Mouse (Mus musculus): ENCODE measurements at regions not wholly inside any gene's neighbourhood (a gene's known extent, or its start where the extent isn't known, plus 50 kb on each side); places are given as distances from the start of the nearest gene placed in this dataset.
A peak's percentile ranks its signal among the peaks of the same experiment; 100 is the strongest.
"Not testable (repeated sequence)": the region's sequence is repeated elsewhere in the genome, so short reads cannot be mapped to it uniquely, and the experiment has no call there.

- DNase-seq, result no peak
Measured at GRCm38 (mm10) chr8:126833006-126833405, 112.6 kb downstream of the Tomm20 start.

- peak; percentile 58 for DNase-seq
Measured at GRCm38 (mm10) chr8:126832163-126832978, 113.3 kb downstream of the Tomm20 start.

- no peak for DNase-seq
Measured at GRCm38 (mm10) chr8:126831312-126832162, 114.1 kb downstream of the Tomm20 start.

GRCm38 (mm10) chr8:126830242-126830530 lies 115.5 kb downstream of the Tomm20 start:
- DNase-seq, result no peak

- peak; percentile 58 for DNase-seq
Measured at GRCm38 (mm10) chr8:126829376-126830241, 116.0 kb downstream of the Tomm20 start.

GRCm38 (mm10) chr8:126827681-126828383 lies 117.8 kb downstream of the Tomm20 start:
- no peak for DNase-seq

GRCm38 (mm10) chr8:126826328-126827285 lies 119.0 kb downstream of the Tomm20 start:
- peak; percentile 75 for DNase-seq

GRCm38 (mm10) chr8:126825877-126826276 lies 119.8 kb downstream of the Tomm20 start:
- DNase-seq, result peak; percentile 53

GRCm38 (mm10) chr8:126824575-126825208 lies 121.0 kb downstream of the Tomm20 start:
- DNase-seq, result peak; percentile 59

GRCm38 (mm10) chr8:126822269-126822668 lies 123.4 kb downstream of the Tomm20 start:
- no peak for DNase-seq

GRCm38 (mm10) chr8:126821279-126821678 lies 124.4 kb downstream of the Tomm20 start:
- no peak for DNase-seq

GRCm38 (mm10) chr8:126820502-126820901 lies 125.1 kb downstream of the Tomm20 start:
- no peak for DNase-seq

GRCm38 (mm10) chr8:126819261-126819660 lies 126.4 kb downstream of the Tomm20 start:
- DNase-seq, result no peak

- DNase-seq, result peak; percentile 38
Measured at GRCm38 (mm10) chr8:126816155-126816554, 129.5 kb downstream of the Tomm20 start.

GRCm38 (mm10) chr8:126814427-126814826 lies 131.2 kb downstream of the Tomm20 start:
- no peak for DNase-seq

- DNase-seq, result no peak
Measured at GRCm38 (mm10) chr8:126813621-126814020, 132.0 kb downstream of the Tomm20 start.

- DNase-seq, result peak; percentile 43
Measured at GRCm38 (mm10) chr8:126812777-126813176, 132.9 kb downstream of the Tomm20 start.

GRCm38 (mm10) chr8:126811358-126811757 lies 134.3 kb downstream of the Tomm20 start:
- DNase-seq, result not testable (repeated sequence)

GRCm38 (mm10) chr8:126810516-126810915 lies 135.1 kb downstream of the Tomm20 start:
- DNase-seq, result no peak

- DNase-seq, result no peak
Measured at GRCm38 (mm10) chr8:126809321-126809720, 136.3 kb downstream of the Tomm20 start.

- DNase-seq, result no peak
Measured at GRCm38 (mm10) chr8:126808496-126808895, 137.1 kb downstream of the Tomm20 start.

Measured in liver (tissue).